Mouse (Mus musculus): ENCODE measurements around the gene Whamm.

Gene Whamm

DNA sequence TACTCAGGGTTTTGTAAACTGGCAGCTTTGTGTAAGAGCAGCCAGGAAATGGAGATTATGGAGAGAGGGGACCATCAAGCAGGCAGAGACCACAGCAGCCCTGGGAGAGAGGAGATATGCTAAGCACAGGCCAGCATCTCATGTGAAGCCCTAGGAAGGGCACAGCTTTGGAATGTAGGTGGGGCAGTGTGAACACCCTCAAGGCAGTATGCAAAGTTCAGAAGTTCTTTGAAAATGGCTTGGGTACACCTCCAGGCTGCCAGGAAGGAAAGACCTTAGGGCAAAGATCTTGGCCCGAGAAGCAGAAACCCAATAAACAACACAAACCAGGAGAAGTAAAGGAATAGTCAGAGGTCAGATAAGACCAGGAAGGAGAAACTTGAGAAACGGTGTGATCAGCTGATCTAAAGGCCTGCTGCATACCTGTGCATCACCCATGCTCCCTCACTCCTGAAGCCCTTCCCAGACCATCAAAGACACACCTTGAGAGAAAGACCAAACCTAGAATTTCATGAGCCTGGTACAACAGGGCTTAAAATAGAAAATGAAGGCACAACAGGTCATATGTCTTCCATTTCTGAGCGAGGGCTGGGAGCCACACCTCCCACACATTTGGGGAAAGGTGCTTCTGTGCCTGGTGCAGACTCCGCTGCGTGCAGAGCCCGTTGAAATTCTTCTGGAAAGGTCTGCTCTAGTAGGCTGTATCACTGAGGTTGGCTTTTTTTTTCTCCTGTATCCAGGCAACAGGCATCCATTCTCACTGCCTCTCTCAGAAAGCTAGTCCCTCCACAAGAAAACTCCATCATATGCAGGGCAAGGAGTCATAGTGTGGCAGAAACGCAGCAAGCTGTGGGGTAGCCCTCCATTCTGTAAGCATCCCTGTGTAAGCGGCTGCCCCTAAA, 28.6 kb downstream of the Whamm start:
- DNase-seq = no peak

DNA sequence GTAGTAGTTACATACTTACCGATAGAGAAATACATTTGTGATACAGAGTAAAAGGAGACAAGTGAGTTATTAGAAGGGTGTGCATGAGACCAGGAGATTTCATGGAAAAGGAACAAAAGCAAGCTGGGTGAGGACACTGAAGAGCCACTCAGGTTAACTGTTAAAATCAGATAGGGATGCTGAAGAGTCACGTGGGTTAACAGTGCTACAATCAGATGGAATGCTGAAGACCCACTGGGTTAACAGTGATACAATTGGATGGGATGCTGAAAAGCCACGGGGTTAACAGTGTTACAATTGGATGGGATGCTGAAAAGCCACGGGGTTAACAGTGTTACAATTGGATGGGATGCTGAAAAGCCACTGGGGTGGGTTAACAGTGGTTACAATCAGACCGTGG, 33.9 kb downstream of the Whamm start:
- no peak for DNase-seq

DNA sequence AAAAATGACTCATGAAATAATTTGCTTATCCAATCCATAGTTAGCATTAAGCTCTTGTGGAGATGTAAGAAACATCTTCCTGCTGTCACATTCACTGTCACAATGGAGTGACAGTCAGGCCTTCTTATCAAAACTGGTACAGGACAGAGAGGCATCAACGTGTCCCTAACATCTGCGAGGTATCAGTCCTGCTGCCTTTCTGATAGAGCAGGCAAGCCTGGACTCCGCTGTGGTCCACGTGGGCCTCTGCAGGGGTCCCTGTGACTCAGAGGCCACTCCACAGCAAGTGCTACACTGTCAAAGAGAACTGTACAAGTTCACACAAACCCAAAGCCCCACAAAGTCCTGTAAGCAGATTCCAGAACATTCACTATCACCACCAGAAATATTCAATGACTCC, 34.4 kb downstream of the Whamm start:
- no peak for DNase-seq

DNA sequence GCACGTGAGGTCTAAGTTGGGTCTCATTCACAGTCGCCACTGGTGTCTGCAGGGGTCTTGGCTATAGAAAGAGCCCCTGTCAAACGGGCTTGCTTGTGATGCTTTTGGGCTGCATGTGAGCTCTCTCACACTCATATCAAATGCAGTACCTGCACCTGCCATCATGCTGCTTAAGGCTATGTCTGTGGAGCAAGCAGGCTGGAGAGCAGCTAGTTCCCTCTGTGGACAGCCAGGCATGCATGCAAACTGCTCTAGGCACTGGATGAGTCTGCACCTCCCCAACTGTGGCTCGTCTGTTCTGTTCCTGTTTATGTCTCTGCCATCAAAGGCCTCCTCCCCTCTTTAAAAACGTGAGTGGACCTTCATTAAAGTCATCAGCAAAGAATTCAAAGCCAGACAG, 35.4 kb downstream of the Whamm start:
- DNase-seq = no peak

DNA sequence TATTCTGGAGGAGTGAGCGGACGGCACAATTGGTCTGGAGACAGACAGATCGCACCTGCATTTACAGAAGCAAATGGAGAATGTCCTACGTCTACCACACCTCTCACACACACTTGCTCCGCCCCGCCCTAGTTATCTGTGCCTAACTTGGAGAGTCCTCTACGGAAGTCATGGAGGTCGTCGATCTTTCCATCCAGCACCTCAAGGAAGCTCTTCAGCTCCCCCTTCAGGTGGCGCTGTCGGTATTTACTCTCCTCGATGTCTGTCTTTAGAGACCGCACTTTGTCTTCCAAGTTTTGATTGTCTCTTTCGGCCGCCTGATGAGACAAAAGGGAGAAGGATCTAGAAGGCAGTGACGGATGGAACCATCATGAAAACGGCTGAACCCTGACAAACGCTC, 39.1 kb downstream of the Whamm start:
- DNase-seq = peak; percentile 12 to 21

DNA sequence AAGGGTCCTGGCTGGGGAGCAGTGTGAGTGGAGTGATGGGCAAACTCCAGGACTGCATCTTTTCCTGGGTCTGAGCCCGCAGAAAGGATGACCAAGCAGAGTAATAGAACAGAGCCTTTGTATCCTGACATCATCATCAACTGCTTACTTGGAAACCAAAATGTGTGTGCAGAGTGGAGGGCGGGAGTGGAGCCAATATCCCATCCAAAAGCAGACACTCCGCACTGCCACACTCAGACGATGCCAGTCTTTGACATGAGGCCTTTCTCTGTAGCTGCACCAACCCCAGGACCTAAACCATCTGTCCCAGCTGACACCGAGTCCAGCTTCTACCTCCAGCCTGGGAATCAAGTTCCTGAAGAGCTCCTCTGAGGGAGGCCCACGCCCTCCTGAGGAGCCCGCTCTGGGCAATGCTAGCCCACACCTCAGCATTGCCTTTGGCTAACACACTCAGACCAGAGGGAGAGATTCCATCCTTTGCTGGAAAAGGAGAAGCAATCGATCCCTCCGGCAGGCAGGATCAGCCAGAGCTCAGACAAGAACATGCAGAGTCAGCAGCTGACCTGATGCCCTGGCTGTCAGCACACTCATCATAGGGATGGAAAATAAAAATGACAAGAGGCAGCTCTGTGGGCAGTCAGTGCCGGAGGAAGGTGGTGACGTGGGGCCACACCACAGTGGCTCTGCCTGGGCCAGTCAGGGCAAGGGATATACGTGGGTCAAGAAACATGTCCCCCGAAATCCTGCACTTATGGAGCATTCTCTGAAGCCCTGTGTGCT, 42.0 kb downstream of the Whamm start:
- no peak for DNase-seq

DNA sequence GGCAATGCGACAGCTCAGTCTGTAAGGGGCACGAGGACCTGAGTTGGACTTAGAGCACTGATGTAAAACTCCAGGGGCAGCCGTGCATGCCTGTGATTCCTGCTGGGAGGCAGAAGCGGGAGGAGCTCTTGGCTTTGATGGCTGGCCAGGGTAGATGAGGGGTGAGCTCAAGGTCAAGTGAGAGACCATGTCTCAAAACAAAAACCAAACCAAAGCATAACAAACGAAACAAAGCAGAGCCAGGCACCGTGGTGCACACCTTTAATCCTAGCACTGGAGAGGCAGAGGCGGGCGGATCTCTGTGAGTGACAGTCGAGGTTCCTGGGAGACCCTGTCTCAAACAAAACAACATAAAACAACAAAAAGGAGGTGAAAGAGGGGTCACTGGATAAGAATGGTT, 44.0 kb downstream of the Whamm start:
- no peak for DNase-seq

DNA sequence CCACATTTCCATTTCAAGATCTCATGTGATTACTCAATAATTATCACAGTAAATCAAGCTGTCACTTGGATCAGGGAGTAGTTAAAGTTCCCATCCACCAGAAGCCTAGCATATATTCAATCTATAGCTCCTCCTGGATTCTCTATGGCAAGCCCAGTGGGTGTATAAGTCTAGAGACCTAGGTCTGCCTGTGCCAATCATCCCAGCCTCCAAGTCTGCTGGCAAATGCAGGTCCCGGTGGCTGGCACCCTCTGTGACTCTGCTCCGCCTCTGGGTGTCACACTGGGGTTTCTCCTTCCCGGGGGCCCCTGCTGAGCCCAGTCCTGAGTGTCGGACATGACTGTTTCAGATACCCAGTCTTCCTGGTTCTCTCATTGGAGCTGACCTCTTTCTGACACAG, 51.7 kb downstream of the Whamm start:
- DNase-seq = no peak

DNA sequence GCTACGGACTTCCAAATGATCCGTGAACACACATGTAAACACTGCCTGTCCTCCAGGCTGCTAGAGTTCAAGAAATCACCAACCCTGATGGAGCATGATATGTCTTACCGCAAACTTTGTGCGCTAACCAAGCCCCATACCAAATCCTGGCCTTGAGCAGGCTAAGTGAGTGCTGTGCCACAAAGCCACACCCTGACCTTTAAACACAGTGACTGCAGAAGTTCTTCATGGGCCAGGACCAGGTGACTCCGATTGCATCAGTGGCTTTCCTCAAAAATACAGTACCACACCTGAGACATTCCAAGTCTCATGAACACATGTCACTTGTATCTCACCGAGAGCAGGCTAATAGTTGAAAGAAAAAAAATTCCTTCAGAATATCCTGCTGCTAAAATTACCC, 52.7 kb downstream of the Whamm start:
- DNase-seq = no peak

DNA sequence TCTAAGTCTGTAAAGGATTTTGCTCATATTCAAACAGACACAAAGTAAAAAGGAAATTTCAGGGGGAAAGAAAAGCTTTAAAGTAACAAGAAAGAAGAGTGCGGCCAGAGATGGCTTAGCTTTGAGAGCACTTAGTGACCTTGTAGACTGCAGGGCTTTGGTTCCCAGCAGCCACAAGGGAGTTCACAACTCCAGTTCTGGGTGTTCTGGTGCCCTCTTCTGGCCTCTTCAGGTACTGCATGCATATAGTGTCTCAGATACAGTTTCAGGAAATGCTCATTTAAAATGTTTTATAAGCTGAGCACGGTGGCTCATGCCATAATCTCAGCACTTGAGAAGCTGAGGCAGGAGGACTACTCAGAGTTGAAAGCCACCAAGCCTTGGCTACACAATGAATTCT, 55.4 kb downstream of the Whamm start:
- DNase-seq = peak; percentile 14 to 33

DNA sequence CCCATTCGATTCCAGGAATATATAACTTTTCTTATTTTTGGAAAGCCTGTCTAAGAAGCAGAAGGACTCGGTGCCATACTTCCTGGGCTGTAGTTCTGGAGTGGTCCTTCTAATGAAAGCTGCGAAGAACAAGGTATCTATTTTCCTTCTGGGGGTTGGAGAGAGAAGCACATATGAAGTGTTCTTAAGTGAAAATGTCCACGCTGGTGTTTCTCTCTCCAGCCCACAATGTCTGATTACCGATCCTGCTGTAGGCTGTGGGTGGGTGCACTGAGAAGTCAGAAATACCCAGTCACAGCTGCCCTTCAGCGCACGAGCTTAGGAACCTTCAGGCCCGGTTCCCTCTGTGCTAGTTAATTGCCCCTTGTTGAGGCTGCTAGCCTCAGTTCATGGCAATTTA, 60.2 kb downstream of the Whamm start:
- no peak for DNase-seq

DNA sequence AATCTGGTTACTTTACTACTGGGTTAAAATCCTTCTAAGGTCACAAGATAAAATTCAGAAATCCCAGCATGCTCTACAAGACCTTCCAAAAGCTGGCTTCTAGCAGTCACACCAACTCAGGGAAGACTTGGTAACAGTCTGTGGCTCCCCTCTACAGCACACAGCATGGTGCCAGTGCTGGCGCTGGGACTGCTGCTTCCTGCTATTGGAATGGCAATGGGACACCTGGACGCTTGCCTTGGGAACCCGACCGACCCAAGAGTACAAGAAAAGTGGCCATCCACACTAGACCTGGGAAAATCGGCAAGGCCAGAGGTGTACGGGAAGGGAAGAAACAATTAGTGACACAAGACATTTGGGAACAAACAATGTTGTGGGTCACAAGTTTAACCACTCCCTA, 61.5 kb downstream of the Whamm start:
- no peak for DNase-seq

DNA sequence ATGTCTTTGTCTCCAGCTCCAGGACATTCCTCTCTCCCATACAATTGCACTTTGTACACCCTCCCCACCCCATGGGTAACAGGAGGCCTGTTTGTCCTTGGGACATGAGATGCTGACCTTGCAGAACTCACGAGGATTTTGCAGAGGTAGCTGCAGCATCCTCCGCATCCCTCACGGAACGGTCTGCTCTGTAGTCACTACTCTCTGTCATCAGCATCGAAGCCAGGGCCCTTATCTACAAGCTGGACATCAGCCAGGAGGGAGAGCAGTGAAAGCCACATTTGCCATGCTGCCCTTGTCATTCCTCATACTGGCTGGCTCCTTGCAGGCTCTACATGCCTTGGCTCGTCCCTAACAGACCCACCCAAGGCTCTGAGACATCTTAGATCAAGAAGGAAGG, 70.0 kb downstream of the Whamm start:
- DNase-seq = no peak

DNA sequence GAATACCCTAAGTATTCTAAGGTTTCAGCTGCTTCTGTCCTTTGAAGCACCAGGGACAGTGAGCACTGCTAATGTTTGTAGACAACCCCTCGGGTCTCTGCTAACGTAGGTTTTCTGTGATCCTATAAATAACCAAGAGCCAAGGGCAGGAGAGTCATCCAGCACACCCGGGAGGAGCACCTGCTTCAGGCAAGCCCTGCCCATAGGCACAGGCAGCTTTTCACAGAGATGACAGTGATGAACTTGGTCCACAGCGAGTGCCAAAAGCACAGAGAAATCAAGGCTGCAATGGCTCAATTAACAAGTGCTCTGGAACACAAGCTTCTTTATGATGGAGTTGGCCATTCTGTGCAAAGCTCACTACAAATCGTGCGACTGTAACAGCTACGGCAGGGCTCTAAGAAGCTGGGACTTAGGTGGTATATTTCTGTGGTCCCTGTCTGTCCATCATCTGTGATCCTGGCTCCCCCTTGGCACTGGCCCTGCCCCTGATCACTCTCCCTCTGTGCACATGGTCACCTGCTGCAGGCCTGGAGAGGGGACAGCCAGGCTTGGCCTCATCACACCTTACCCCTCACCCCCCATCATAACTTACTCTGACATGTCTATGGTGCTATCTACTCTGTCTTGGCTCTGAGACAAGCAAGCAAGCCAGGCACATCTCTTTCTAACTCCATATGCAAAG, 73.6 kb downstream of the Whamm start:
- DNase-seq = no peak
